Mouse (Mus musculus): ENCODE measurements at regions not wholly inside any gene's neighbourhood (a gene's known extent, or its start where the extent isn't known, plus 50 kb on each side); places are given as distances from the start of the nearest gene placed in this dataset.

GRCm38 (mm10) chr7:129965281-129966051, 373.8 kb downstream of the Wdr11 start:
- WGBS = 66% methylated on average over 9 of the region's 9 CpGs
- Histone ChIP-seq H3K4me3 (replicated peaks; ENCODE audit: insufficient read depth, low read depth, low read length) (no peak overlapping the region), H3K27me3 (ENCODE audit: control insufficient read depth, insufficient read depth, low read length) (no peaks in the 10 kb centered on the region), H3K4me1 (ENCODE audit: control insufficient read depth, insufficient read depth, low read length) (peaks cover 4% of the 10 kb centered on the region), H3K27ac (ENCODE audit: insufficient read depth, low read length) (no peak overlapping the region)
- peak in 1 of 2 experiments; percentile 7 for DNase-seq
- TF ChIP-seq CTCF (IDR thresholded peaks at IDR 0.05; ENCODE audit: borderline replicate concordance, insufficient read depth, low read depth, low read length) (no peak), POLR2A (IDR thresholded peaks at IDR 0.05; ENCODE audit: borderline replicate concordance, insufficient read depth, low read length) (no peak)

- DNase-seq = no peak
- no peaks in the 10 kb centered on the region for H3K27me3 ChIP-seq (ENCODE audit: control insufficient read depth, insufficient read depth, low read length)
- WGBS = 48% methylated on average over 2 of the region's 2 CpGs
Observed at GRCm38 (mm10) chr7:129966771-129967170, 375.1 kb downstream of the Wdr11 start.

GRCm38 (mm10) chr7:129970201-129970600, 378.5 kb downstream of the Wdr11 start:
- H3K4me1 ChIP-seq (ENCODE audit: control insufficient read depth, insufficient read depth, low read length) = peaks cover 4% of the 10 kb centered on the region
- no peak overlapping the region for H3K27ac ChIP-seq (ENCODE audit: insufficient read depth, low read length)
- no peaks in the 10 kb centered on the region for H3K27me3 ChIP-seq (ENCODE audit: control insufficient read depth, insufficient read depth, low read length)
- TF ChIP-seq POLR2A (IDR thresholded peaks at IDR 0.05; ENCODE audit: borderline replicate concordance, insufficient read depth, low read length) (no peak), CTCF (IDR thresholded peaks at IDR 0.05; ENCODE audit: borderline replicate concordance, insufficient read depth, low read depth, low read length) (no peak)
- DNase-seq = no peak
- 92% methylated on average over 1 of the region's 1 CpGs for WGBS
- no peak overlapping the region for H3K4me3 ChIP-seq (replicated peaks; ENCODE audit: insufficient read depth, low read depth, low read length)

More at GRCm38 (mm10) chr7:129966771-129967170, 375.1 kb downstream of the Wdr11 start:
- Histone ChIP-seq H3K4me1 (ENCODE audit: control insufficient read depth, insufficient read depth, low read length) (peaks cover 4% of the 10 kb centered on the region), H3K27ac (ENCODE audit: insufficient read depth, low read length) (no peak overlapping the region), H3K4me3 (replicated peaks; ENCODE audit: insufficient read depth, low read depth, low read length) (no peak overlapping the region)
- TF ChIP-seq CTCF (IDR thresholded peaks at IDR 0.05; ENCODE audit: borderline replicate concordance, insufficient read depth, low read depth, low read length) (no peak), POLR2A (IDR thresholded peaks at IDR 0.05; ENCODE audit: borderline replicate concordance, insufficient read depth, low read length) (no peak)

GRCm38 (mm10) chr7:129974206-129974605, 382.5 kb downstream of the Wdr11 start:
- Histone ChIP-seq H3K4me3 (replicated peaks; ENCODE audit: insufficient read depth, low read depth, low read length) (no peak overlapping the region), H3K27me3 (ENCODE audit: control insufficient read depth, insufficient read depth, low read length) (no peaks in the 10 kb centered on the region), H3K27ac (ENCODE audit: insufficient read depth, low read length) (no peak overlapping the region), H3K4me1 (ENCODE audit: control insufficient read depth, insufficient read depth, low read length) (no peaks in the 10 kb centered on the region)
- DNase-seq = no peak
- TF ChIP-seq POLR2A (IDR thresholded peaks at IDR 0.05; ENCODE audit: borderline replicate concordance, insufficient read depth, low read length) = no peak
- TF ChIP-seq CTCF (IDR thresholded peaks at IDR 0.05; ENCODE audit: borderline replicate concordance, insufficient read depth, low read depth, low read length) = no peak
- WGBS = 67% methylated on average over 9 of the region's 9 CpGs

GRCm38 (mm10) chr7:129974837-129975236, 383.2 kb downstream of the Wdr11 start:
- Histone ChIP-seq H3K4me1 (ENCODE audit: control insufficient read depth, insufficient read depth, low read length) (no peaks in the 10 kb centered on the region), H3K4me3 (replicated peaks; ENCODE audit: insufficient read depth, low read depth, low read length) (no peak overlapping the region), H3K27ac (ENCODE audit: insufficient read depth, low read length) (no peak overlapping the region), H3K27me3 (ENCODE audit: control insufficient read depth, insufficient read depth, low read length) (no peaks in the 10 kb centered on the region)
- WGBS = 64% methylated on average over 11 of the region's 11 CpGs
- TF ChIP-seq POLR2A (IDR thresholded peaks at IDR 0.05; ENCODE audit: borderline replicate concordance, insufficient read depth, low read length) = no peak
- TF ChIP-seq CTCF (IDR thresholded peaks at IDR 0.05; ENCODE audit: borderline replicate concordance, insufficient read depth, low read depth, low read length) = no peak
- no peak for DNase-seq

- DNase-seq = no peak
- H3K4me3 ChIP-seq (replicated peaks; ENCODE audit: insufficient read depth, low read depth, low read length) = no peak overlapping the region
- no peak for TF ChIP-seq CTCF (IDR thresholded peaks at IDR 0.05; ENCODE audit: borderline replicate concordance, insufficient read depth, low read depth, low read length)
- no peak for TF ChIP-seq POLR2A (IDR thresholded peaks at IDR 0.05; ENCODE audit: borderline replicate concordance, insufficient read depth, low read length)
- no peaks in the 10 kb centered on the region for H3K4me1 ChIP-seq (ENCODE audit: control insufficient read depth, insufficient read depth, low read length)
- 71% methylated on average over 21 of the region's 21 CpGs for WGBS
- no peaks in the 10 kb centered on the region for H3K27me3 ChIP-seq (ENCODE audit: control insufficient read depth, insufficient read depth, low read length)
- H3K27ac ChIP-seq (ENCODE audit: insufficient read depth, low read length) = no peak overlapping the region
Observed at GRCm38 (mm10) chr7:129975781-129976514, 384.3 kb downstream of the Wdr11 start.

- 75% methylated on average over 5 of the region's 5 CpGs for WGBS
- TF ChIP-seq CTCF (IDR thresholded peaks at IDR 0.05; ENCODE audit: borderline replicate concordance, insufficient read depth, low read depth, low read length) (no peak), POLR2A (IDR thresholded peaks at IDR 0.05; ENCODE audit: borderline replicate concordance, insufficient read depth, low read length) (no peak)
- Histone ChIP-seq H3K4me1 (ENCODE audit: control insufficient read depth, insufficient read depth, low read length) (no peaks in the 10 kb centered on the region), H3K27me3 (ENCODE audit: control insufficient read depth, insufficient read depth, low read length) (no peaks in the 10 kb centered on the region), H3K27ac (ENCODE audit: insufficient read depth, low read length) (no peak overlapping the region), H3K4me3 (replicated peaks; ENCODE audit: insufficient read depth, low read depth, low read length) (no peak overlapping the region)
- no peak for DNase-seq
Observed at GRCm38 (mm10) chr7:129978576-129978975, 386.9 kb downstream of the Wdr11 start.

- TF ChIP-seq CTCF (IDR thresholded peaks at IDR 0.05; ENCODE audit: borderline replicate concordance, insufficient read depth, low read depth, low read length) = no peak
- Histone ChIP-seq H3K27me3 (ENCODE audit: control insufficient read depth, insufficient read depth, low read length) (no peaks in the 10 kb centered on the region), H3K4me3 (replicated peaks; ENCODE audit: insufficient read depth, low read depth, low read length) (no peak overlapping the region), H3K4me1 (ENCODE audit: control insufficient read depth, insufficient read depth, low read length) (no peaks in the 10 kb centered on the region), H3K27ac (ENCODE audit: insufficient read depth, low read length) (no peak overlapping the region)
- DNase-seq = no peak
- WGBS = 72% methylated on average over 6 of the region's 6 CpGs
Observed at GRCm38 (mm10) chr7:129979337-129979736, 387.7 kb downstream of the Wdr11 start.
